Mouse (Mus musculus): ENCODE data around the gene Insm2.
"Not testable (repeated sequence)": the region's sequence is repeated elsewhere in the genome, so short reads cannot be mapped to it uniquely, and the experiment has no call there.

Gene Insm2

DNA sequence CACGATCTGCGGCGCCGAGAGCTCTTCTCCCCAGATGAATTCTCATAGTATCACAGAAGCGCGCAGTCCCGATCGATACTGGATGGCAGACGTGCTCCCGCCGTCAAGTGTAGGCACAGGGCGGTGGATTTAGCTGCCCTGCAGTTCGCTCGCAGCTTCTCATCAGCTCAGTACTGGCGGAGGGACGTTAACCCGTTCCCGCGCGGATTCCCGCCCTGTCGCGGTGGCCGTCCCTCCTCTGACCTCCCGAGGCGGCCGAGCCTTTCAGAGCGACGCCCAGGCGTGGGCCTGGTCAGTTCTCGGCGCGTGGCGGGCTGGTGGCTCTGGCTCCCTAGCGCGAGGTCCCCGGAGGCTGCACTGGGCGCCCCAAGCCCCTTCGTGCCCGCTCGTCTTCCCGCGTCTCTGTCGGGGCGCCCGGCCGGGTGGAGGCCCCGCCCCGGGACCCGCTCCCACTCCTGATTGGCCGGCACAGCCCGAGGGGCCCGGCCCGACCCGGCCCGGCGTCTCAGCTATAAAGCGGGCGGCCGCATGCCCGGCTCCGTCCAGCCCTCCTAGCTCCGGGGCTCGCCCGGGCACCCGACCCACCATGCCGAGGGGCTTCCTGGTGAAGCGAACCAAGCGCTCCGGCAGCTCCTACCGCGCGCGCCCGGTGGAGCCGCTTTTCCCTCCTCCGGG is at the start of gene Insm2:
Gene Insm2, plus strand, starts transcription at position 541 of the 675 bp plus-strand sequence.
- no peak for DNase-seq (ENCODE audit: low spot score in 2 of 2)

- DNase-seq (ENCODE audit: low spot score in 2 of 2), result not testable (repeated sequence)
Observed at GRCm38 (mm10) chr12:55554901-55555300, 44.3 kb upstream of the Insm2 start.

- DNase-seq (ENCODE audit: low spot score in 2 of 2), result peak in 1 of 2 experiments; percentile 22
Observed at GRCm38 (mm10) chr12:55557866-55558265, 41.4 kb upstream of the Insm2 start.

- DNase-seq (ENCODE audit: low spot score in 2 of 2), result no peak
Observed at GRCm38 (mm10) chr12:55559184-55559855, 39.9 kb upstream of the Insm2 start.

- no peak for DNase-seq (ENCODE audit: low spot score in 2 of 2)
Observed at GRCm38 (mm10) chr12:55560025-55560690, 39.1 kb upstream of the Insm2 start.

GRCm38 (mm10) chr12:55563742-55564141 is 35.5 kb upstream of the Insm2 start:
- DNase-seq (ENCODE audit: low spot score in 2 of 2), result no peak

GRCm38 (mm10) chr12:55564187-55564963 is 34.9 kb upstream of the Insm2 start:
- no peak for DNase-seq (ENCODE audit: low spot score in 2 of 2)

GRCm38 (mm10) chr12:55565206-55565605 is 34.0 kb upstream of the Insm2 start, which contains the start of gene Aldoart2:
Aldoart2 (plus strand) TSS chr12:55565239.
- DNase-seq (ENCODE audit: low spot score in 2 of 2), result no peak

- no peak for DNase-seq (ENCODE audit: low spot score in 2 of 2)
Observed at GRCm38 (mm10) chr12:55565867-55566266, 33.4 kb upstream of the Insm2 start.

DNA sequence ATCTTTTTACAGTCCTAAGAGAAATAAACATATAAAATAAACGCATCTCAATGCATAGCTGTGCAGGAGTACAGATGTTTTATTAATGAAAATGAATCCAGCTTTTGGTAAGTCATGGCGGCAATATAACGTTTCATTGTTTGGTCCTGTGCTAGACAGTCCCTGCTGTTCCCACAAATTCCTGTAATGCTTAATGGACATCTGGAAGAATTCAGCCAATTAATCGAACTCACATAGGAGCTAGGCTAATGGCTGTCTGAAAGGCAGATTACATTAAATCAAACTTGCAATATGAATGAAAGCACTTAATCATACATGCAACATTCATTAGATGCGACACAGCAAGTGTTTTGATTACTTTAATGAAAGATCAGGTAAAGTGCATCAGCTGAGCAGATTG is 32.4 kb upstream of the Insm2 start:
- no peak for DNase-seq (ENCODE audit: low spot score in 2 of 2)

GRCm38 (mm10) chr12:55568466-55568865 is 30.8 kb upstream of the Insm2 start:
- no peak for DNase-seq (ENCODE audit: low spot score in 2 of 2)

- no peak for DNase-seq (ENCODE audit: low spot score in 2 of 2)
Observed at GRCm38 (mm10) chr12:55569676-55570075, 29.6 kb upstream of the Insm2 start.

- DNase-seq (ENCODE audit: low spot score in 2 of 2), result no peak
Observed at GRCm38 (mm10) chr12:55570646-55571045, 28.6 kb upstream of the Insm2 start.

DNA sequence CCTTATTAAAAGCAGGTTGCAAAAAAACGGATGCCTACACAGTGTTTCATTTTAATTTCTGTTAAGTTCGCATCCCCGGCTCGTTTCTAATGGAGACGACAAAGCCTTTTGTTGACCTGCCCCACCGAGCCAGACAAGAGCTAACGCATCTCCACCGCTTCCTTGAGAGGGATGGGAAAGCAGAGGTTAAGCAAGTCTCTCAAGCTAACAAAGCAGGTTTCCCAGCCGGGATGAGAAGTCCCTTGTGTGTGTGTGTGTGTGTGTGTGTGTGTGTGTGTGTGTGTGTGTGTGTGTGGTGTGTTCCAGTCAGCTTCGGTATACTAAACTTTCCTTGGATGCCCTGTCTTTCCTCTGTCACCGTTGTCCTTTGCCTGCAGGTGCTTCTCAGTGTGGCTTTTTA is 28.0 kb upstream of the Insm2 start:
- no peak for DNase-seq (ENCODE audit: low spot score in 2 of 2)

- no peak for DNase-seq (ENCODE audit: low spot score in 2 of 2)
Observed at GRCm38 (mm10) chr12:55571661-55572060, 27.6 kb upstream of the Insm2 start.

GRCm38 (mm10) chr12:55573089-55573488 is 26.1 kb upstream of the Insm2 start:
- no peak for DNase-seq (ENCODE audit: low spot score in 2 of 2)

DNA sequence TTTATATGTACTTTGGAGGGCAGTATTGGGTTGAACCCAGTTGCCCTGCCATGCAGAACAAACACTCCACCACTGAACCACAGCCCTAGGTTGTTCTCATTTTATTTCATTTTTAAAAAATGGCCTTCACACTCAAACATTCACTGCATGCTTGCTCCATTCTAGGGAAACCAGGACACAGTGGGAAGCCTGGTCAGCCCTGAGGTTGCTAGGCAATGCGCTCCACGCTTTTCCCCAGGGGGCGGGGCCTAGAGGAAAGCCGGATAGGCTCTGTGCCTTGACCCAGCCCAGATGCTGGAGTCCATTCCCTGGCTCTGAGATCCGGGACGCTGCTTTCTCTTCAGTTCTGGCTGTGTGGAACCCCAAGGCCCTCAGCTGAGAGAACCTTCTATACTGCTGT is 25.4 kb upstream of the Insm2 start:
- no peak for DNase-seq (ENCODE audit: low spot score in 2 of 2)

DNA sequence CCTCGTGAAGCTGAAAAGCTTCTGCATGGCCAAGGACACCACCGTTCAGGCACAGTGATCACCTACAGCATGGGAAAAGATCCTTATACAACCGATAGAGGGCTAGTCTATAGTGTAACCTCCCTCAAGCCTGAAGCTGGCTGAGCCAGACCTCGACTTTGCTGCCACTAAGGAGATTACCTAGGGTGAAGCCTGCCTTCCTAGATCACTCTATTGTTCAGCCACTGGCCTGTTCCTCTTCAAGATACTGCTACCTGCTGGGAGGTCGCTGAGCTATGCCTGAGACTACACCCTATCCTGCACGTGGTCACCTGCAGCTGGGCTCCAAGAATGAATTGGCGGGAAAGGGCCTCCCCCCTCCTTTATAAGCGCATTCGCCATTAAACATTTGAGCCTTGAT is 12.3 kb upstream of the Insm2 start:
- not testable (repeated sequence) for DNase-seq (ENCODE audit: low spot score in 2 of 2)

DNA sequence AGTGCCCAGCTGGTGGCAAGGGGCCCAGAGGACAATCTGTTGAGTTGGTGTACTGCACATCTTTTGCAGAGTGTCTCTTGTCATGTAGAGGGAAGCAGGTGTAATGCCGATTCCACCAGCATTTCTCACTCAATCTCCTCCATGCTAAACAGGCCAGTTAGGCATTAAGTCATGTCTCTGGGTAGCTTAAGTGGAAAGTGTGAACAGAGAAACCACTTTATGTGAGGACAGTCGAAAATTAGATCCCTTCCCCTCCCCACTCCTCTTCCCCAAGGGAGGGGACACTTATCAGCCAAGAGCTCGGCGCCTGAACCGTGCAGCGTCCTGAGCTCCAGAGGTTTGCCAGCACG is 715 bp upstream of the Insm2 start:
- no peak for DNase-seq (ENCODE audit: low spot score in 2 of 2)

DNA sequence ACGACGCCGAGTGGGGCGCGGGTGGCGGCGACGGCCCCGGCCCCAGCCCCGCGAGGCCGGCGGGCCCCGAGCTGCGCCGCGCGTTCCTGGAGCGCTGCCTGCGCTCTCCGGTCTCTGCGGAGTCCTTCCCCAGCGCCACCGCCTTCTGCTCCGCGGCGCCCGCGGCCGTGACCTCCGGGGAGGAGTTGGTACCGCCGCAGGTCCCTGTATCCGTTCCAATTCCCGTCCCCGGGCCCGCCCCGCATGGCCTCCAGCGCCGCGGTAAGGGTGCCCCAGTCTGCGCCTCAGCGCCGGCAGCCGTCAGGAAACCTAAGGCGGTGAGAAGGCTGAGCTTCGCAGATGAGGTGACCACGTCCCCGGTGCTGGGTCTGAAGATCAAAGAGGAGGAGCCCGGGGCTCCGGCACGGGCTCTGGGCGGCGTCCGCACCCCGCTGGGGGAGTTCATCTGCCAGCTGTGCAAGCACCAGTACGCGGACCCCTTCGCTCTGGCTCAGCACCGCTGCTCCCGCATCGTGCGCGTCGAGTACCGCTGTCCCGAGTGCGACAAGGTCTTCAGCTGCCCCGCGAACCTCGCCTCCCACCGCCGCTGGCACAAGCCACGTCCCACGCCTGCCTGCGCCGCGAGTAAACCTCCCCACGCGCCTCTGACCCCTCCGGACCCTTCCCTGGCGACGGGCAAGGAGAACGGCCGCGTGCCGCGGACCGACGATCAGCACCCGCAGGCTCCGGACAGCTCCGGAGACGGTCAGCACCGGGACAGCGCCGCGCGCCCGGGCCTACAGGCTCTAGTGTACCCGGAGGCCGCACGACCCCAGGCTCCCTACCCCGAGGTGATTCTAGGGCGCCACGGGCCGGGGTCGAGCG is 644 bp downstream of the Insm2 start:
- no peak for DNase-seq (ENCODE audit: low spot score in 2 of 2)

GRCm38 (mm10) chr12:55600503-55600994 is 1.3 kb downstream of the Insm2 start:
- no peak for DNase-seq (ENCODE audit: low spot score in 2 of 2)

All from right cerebral cortex, postnatal 36 days (tissue).